Mouse (Mus musculus) myocyte (in vitro differentiated cells): ENCODE data around the gene Vmn1r1.

ENCODE experiments used
- CEBPB ChIP-seq: IDR thresholded peaks from 2 replicates; pipeline ENCODE4 v1.6.1; 2011; ENCODE audit warnings: mild to moderate bottlenecking, moderate library complexity; ENCODE audit not compliant: poor library complexity, insufficient read depth, severe bottlenecking
- E2F4 ChIP-seq: IDR thresholded peaks from one replicate; pipeline ENCODE4 v1.6.1; 2011; ENCODE audit warnings: mild to moderate bottlenecking, control low read depth, moderate library complexity; ENCODE audit not compliant: insufficient read depth
- MYOG ChIP-seq, 3 experiments: IDR thresholded peaks; one replicate each; pipeline ENCODE4 v1.6.1; 2011; ENCODE audit warnings: control low read depth in 2 of 3, low read depth in 2 of 3, mild to moderate bottlenecking in 2 of 3; ENCODE audit not compliant: insufficient read length in 2 of 3, control insufficient read depth in 1 of 3, insufficient read depth in 1 of 3
- POLR2A ChIP-seq: IDR thresholded peaks from one replicate; pipeline ENCODE4 v1.6.1; 2011; ENCODE audit warnings: low read depth, mild to moderate bottlenecking, control low read depth, moderate library complexity; ENCODE audit not compliant: insufficient read length
- POLR2AphosphoS2 ChIP-seq: IDR thresholded peaks from one replicate; pipeline ENCODE4 v1.6.1; 2011; ENCODE audit warnings: low read depth, control low read depth; ENCODE audit not compliant: insufficient read length
- TCF12 ChIP-seq: IDR thresholded peaks from one replicate; pipeline ENCODE4 v1.6.1; 2011; ENCODE audit warnings: mild to moderate bottlenecking, control low read depth; ENCODE audit not compliant: poor library complexity, insufficient read depth, severe bottlenecking
- USF1 ChIP-seq: IDR thresholded peaks from one replicate; pipeline ENCODE4 v1.6.1; 2011; ENCODE audit warnings: low read depth, mild to moderate bottlenecking, control low read depth, moderate library complexity

DNA sequence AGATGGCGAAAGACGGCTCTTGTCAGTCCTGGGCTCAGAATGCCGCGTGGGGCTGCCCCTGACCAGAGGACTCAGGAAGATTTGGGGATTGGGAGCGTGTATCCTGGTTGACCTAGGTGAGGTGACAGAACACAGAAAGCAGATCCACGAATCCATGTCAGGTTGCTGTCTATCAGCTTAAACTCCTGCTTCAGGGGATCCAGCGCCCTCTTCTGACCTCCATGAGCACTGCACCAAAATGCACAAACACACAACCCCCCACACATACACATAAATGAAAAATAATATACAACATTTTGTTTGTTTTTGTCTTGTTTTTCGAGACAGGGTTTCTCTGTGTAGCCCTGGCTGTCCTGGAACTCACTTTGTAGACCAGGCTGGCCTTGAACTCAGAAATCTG lies 26.1 kb downstream of the Vmn1r1 start:
- TF ChIP-seq POLR2A = no peak
- no peak for TF ChIP-seq TCF12
- TF ChIP-seq POLR2AphosphoS2 = no peak
- TF ChIP-seq MYOG (IDR thresholded peaks at IDR 0.05; ENCODE audit: control insufficient read depth in 1 of 3, insufficient read depth in 1 of 3, insufficient read length in 2 of 3, low read depth in 2 of 3) = no peak
- no peak for TF ChIP-seq E2F4
- no peak for TF ChIP-seq USF1
- no peak for TF ChIP-seq CEBPB
